ENCODE assay signal across 9 mouse cellular contexts in the genomic region with DNA sequence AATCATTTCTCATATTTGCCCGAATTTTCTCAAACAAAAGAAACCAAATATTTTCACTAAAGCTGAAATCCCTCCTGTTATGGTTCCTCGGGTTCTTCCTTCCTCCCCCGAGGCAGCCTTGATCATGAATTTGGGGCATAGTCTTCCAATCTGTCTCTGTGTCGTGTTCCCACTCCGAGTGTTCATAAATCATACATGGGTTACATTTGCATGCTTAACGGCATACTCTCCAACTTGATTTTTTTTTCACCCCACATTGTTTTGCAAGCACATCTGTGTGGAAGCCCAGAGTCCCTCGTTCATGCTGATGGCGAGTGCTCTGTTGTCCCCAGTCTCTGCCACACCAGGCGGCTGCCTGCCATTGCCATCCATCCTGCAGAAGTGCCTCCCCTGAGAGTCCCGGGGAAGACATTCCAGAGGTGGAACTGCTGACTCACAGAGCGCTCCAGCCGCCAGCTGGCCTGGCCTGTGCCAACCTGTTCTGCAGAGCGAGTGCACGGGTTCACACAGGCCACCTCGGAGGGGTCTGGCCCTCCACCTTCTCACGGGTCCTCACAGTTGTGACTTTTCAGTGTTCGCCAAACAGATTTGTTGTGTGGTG.
DNase-seq lines count a peak whose midpoint lies in the region; ATAC-seq lines count a peak whose summit lies in the region.
"Had no signal": no experiment of that assay in that cellular context is flagged by ENCODE, and none has a peak within 500 bp of the region (broad histone marks: within the 10 kb centered on the region; RNA-seq: fewer than 3 reads in every experiment).

No protein-coding gene starts in this region.

- no peaks in the 10 kb centered on the region for H3K4me1 ChIP-seq in heart, embryonic 12.5 days (replicated peaks)
- H3K4me1 ChIP-seq in limb, embryonic 13.5 days = peaks cover 29% of the 10 kb centered on the region
- H3K4me1 ChIP-seq in neural tube, embryonic 13.5 days (replicated peaks) = peaks cover 15% of the 10 kb centered on the region

- no peaks in the 10 kb centered on the region for H3K9me3 ChIP-seq in heart, embryonic 12.5 days (replicated peaks)
- H3K9me3 ChIP-seq in limb, embryonic 13.5 days = no peaks in the 10 kb centered on the region
- no peaks in the 10 kb centered on the region for H3K9me3 ChIP-seq in neural tube, embryonic 13.5 days

- DNase-seq in heart, adult 18-20 months = peak; percentile 45 to 64
- peak; percentile 48 for DNase-seq in embryo, embryonic 9.5 days (ENCODE audit: extremely low spot score)
- peak; percentile 24 for DNase-seq in heart, postnatal 4 days
- DNase-seq in Muller cell, postnatal 12 days (ENCODE audit: inconsistent ontology term) = no peak
- no peak for DNase-seq in cerebellum, adult 18-20 months

- 38% methylated on average over 17 of the region's 17 CpGs for WGBS in heart, embryonic 12.5 days
- WGBS in limb, embryonic 13.5 days = 24% methylated on average over 17 of the region's 17 CpGs
- 36% methylated on average over 17 of the region's 17 CpGs for WGBS in neural tube, embryonic 13.5 days

- H3K36me3 ChIP-seq in heart, embryonic 12.5 days = no peaks in the 10 kb centered on the region
- no peaks in the 10 kb centered on the region for H3K36me3 ChIP-seq in limb, embryonic 13.5 days
- no peaks in the 10 kb centered on the region for H3K36me3 ChIP-seq in neural tube, embryonic 13.5 days

- H3K27me3 ChIP-seq in heart, embryonic 12.5 days (replicated peaks) = peaks cover 16% of the 10 kb centered on the region; the same call in 1 of the 2 replicates
- H3K27me3 ChIP-seq in limb, embryonic 13.5 days = 0 out of 2 replicates have a peak, but pooled peaks cover 3% of the 10 kb centered on the region
- H3K27me3 ChIP-seq in neural tube, embryonic 13.5 days = peaks cover 24% of the 10 kb centered on the region
- H3K27me3 ChIP-seq: CH12.LX had no signal

- H3K9ac ChIP-seq in heart, embryonic 12.5 days = no peak overlapping the region
- no peak overlapping the region for H3K9ac ChIP-seq in limb, embryonic 13.5 days
- H3K9ac ChIP-seq in neural tube, embryonic 13.5 days = peak overlapping the region; percentile 32; the same call in 1 of the 2 replicates

- ATAC-seq in heart, embryonic 12.5 days (ENCODE audit: insufficient number of reproducible peaks, low FRiP score) = no peak
- ATAC-seq in limb, embryonic 13.5 days (ENCODE audit: low FRiP score, low read depth) = peak; percentile 80; the same call in 1 of the 2 replicates
- ATAC-seq in neural tube, embryonic 13.5 days (ENCODE audit: low read depth) = peak; percentile 71; the same call in 1 of the 2 replicates

- no peak overlapping the region for H3K4me2 ChIP-seq in heart, embryonic 12.5 days
- H3K4me2 ChIP-seq in limb, embryonic 13.5 days (replicated peaks) = peak overlapping the region; percentile 42
- H3K4me2 ChIP-seq in neural tube, embryonic 13.5 days = peak overlapping the region; percentile 22; the same call in 1 of the 2 replicates

- H3K27ac ChIP-seq in heart, embryonic 12.5 days (ENCODE audit: poor library complexity, severe bottlenecking) = no peak overlapping the region
- H3K27ac ChIP-seq in limb, embryonic 13.5 days = no peak overlapping the region
- H3K27ac ChIP-seq in neural tube, embryonic 13.5 days (replicated peaks) = peak overlapping the region; percentile 56

- H3K4me3 ChIP-seq in heart, embryonic 12.5 days = no peak overlapping the region
- H3K4me3 ChIP-seq in limb, embryonic 13.5 days = no peak overlapping the region
- no peak overlapping the region for H3K4me3 ChIP-seq in neural tube, embryonic 13.5 days

Comparison
In these comparisons a context has a peak if more than half of its experiments do, and no peak if none do; other contexts are left out.
1. DNase-seq: peak in heart, adult 18-20 months (2 of 2), embryo, embryonic 9.5 days (single experiment) and heart, postnatal 4 days (single experiment); none in Muller cell, postnatal 12 days (single experiment) and cerebellum, adult 18-20 months (0 of 2).